In genomic region chr6:112304751-112305150, GRCm38 (mm10) we compare ENCODE assay signal across 8 mouse cellular contexts. TPM values are rescaled to one million over a fixed set of nuclear protein-coding genes. Genes with fewer than 3 reads are reported as not detected.
DNase-seq lines count a peak whose midpoint lies in the region; ATAC-seq and TF ChIP-seq lines count a peak whose summit lies in the region.

No protein-coding gene starts in this region.

- TF ChIP-seq POLR2A in small intestine, adult 2 months (IDR thresholded peaks at IDR 0.05; ENCODE audit: low read depth, low read length): no peak

- H3K27ac ChIP-seq in small intestine, adult 2 months (ENCODE audit: insufficient read depth, low read depth, low read length): 0 out of 2 replicates have a peak overlapping the region, but pooled peaks have one; percentile 12
- no peak overlapping the region for H3K27ac ChIP-seq in midbrain, embryonic 10.5 days (replicated peaks)

- no peaks in the 10 kb centered on the region for H3K36me3 ChIP-seq in small intestine, adult 2 months (ENCODE audit: control insufficient read depth, insufficient read depth, low read length)
- no peaks in the 10 kb centered on the region for H3K36me3 ChIP-seq in midbrain, embryonic 10.5 days

- peaks cover 17% of the 10 kb centered on the region; the same call in 1 of the 2 replicates for H3K4me1 ChIP-seq in small intestine, adult 2 months (ENCODE audit: control insufficient read depth, insufficient read depth, insufficient read length, low read length)
- H3K4me1 ChIP-seq in midbrain, embryonic 10.5 days: no peaks in the 10 kb centered on the region

- no peaks in the 10 kb centered on the region for H3K9me3 ChIP-seq in midbrain, embryonic 10.5 days (replicated peaks)

- TF ChIP-seq CTCF in small intestine, adult 2 months (IDR thresholded peaks at IDR 0.05; ENCODE audit: extremely low read depth, insufficient read length, insufficient replicate concordance, low read depth, low read length): no peak

- WGBS in small intestine, adult 2 months: 11% methylated on average over 8 of the region's 8 CpGs
- 81% methylated on average over 8 of the region's 8 CpGs for WGBS in midbrain, embryonic 10.5 days

- peak; percentile 15 for DNase-seq in right cerebral cortex, adult 18-20 months
- DNase-seq in right cerebral cortex, postnatal 25 days: no peak
- peak; percentile 82 to 84 for DNase-seq in heart, adult 9 months (ENCODE audit: low spot score in 2 of 2)
- DNase-seq in layer of hippocampus, postnatal 14 days (ENCODE audit: low spot score in 2 of 2): peak; percentile 27 to 34
- DNase-seq in embryo, embryonic 11 days: no peak
- no peak for DNase-seq in midbrain, embryonic 10.5 days (ENCODE audit: low spot score)

- no peak for ATAC-seq in activated CD4-positive, CD25-positive, alpha-beta regulatory T cell, adult 4 months

- H3K27me3 ChIP-seq in small intestine, adult 2 months (ENCODE audit: control insufficient read depth, insufficient read depth, low read length): no peaks in the 10 kb centered on the region
- H3K27me3 ChIP-seq in midbrain, embryonic 10.5 days (ENCODE audit: low read depth, poor library complexity, severe bottlenecking): no peaks in the 10 kb centered on the region

- 0 out of 2 replicates have a peak overlapping the region, but pooled peaks have one; percentile 7 for H3K4me3 ChIP-seq in small intestine, adult 2 months (ENCODE audit: low read depth, low read length)
- no peak overlapping the region for H3K4me3 ChIP-seq in midbrain, embryonic 10.5 days

RNA-seq across cellular contexts. Expression of gene Lmcd1, which starts 31.2 kb away (rescaled TPM):
- total RNA-seq in layer of hippocampus, postnatal 14 days (2021): 1 to 10 TPM; 5.4 to 6.0 TPM
- 5.7 and 5.8 TPM in 2 replicates for polyA plus RNA-seq in small intestine, adult 2 months (2012; rRNA removed)
- polyA plus RNA-seq in midbrain, embryonic 10.5 days (2016; fragmentation: Nextera tagmentation; extraction: Ambion mirVana): 0.95 and 1.8 TPM in 2 replicates
- polyA plus RNA-seq in activated CD4-positive, CD25-positive, alpha-beta regulatory T cell, adult 4 months (2017; shearing (Covaris generic)): not detected

Comparison
In these comparisons a context has a peak if more than half of its experiments do, and no peak if none do; other contexts are left out.
1. DNase-seq: peak in right cerebral cortex, adult 18-20 months (single experiment), heart, adult 9 months (2 of 2) and layer of hippocampus, postnatal 14 days (2 of 2); none in right cerebral cortex, postnatal 25 days (single experiment), embryo, embryonic 11 days (single experiment) and midbrain, embryonic 10.5 days (single experiment).